Mouse (Mus musculus): ENCODE results near the gene Rnf144b. TPM values are rescaled to one million over a fixed set of nuclear protein-coding genes. Genes with fewer than 3 reads are reported as not detected.

Gene Rnf144b
- polyA plus RNA-seq, 1 experiment = 2.4 TPM

DNA sequence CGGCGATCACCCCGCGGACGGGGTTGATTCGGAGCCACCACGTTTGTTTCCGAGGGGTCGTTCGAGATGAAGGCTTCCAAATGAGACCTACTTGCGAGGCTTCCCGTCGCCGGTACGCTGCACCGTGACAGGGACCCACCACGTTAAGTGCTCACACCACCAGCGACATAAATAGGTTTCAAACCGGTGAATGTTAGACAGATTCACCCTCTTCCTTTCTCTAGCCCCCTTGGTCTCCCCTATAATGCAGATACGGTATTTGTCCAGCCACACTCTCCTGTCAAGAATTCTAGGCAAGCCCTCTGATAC is 15.9 kb upstream of the Rnf144b start:
- Histone ChIP-seq H3K27me3 (ENCODE audit: control insufficient read depth, insufficient read depth, low read length) (no peaks in the 10 kb centered on the region), H3K27ac (ENCODE audit: insufficient read depth, low read depth, low read length) (no peak overlapping the region; the same call in 1 of the 2 replicates), H3K4me1 (ENCODE audit: control insufficient read depth, insufficient read depth, insufficient read length, low read length) (peaks cover 6% of the 10 kb centered on the region; the same call in 1 of the 2 replicates), H3K4me3 (ENCODE audit: low read depth, low read length) (peak overlapping the region; percentile 78), H3K36me3 (ENCODE audit: control insufficient read depth, insufficient read depth, low read length) (peaks cover 5% of the 10 kb centered on the region)
- WGBS = under 1% methylated on average over 20 of the region's 20 CpGs
- TF ChIP-seq CTCF (IDR thresholded peaks at IDR 0.05; ENCODE audit: extremely low read depth, insufficient read length, insufficient replicate concordance, low read depth, low read length) = no peak
- no peak for TF ChIP-seq POLR2A (IDR thresholded peaks at IDR 0.05; ENCODE audit: low read depth, low read length)

GRCm38 (mm10) chr13:47109239-47109638 is 13.2 kb upstream of the Rnf144b start:
- no peak overlapping the region for H3K27ac ChIP-seq (ENCODE audit: insufficient read depth, low read depth, low read length)
- H3K4me3 ChIP-seq (ENCODE audit: low read depth, low read length) = no peak overlapping the region
- H3K4me1 ChIP-seq (ENCODE audit: control insufficient read depth, insufficient read depth, insufficient read length, low read length) = peaks cover 2% of the 10 kb centered on the region; the same call in 1 of the 2 replicates
- WGBS = 59% methylated on average over 2 of the region's 2 CpGs
- H3K27me3 ChIP-seq (ENCODE audit: control insufficient read depth, insufficient read depth, low read length) = no peaks in the 10 kb centered on the region
- no peaks in the 10 kb centered on the region for H3K36me3 ChIP-seq (ENCODE audit: control insufficient read depth, insufficient read depth, low read length)
- TF ChIP-seq POLR2A (IDR thresholded peaks at IDR 0.05; ENCODE audit: low read depth, low read length) (no peak), CTCF (IDR thresholded peaks at IDR 0.05; ENCODE audit: extremely low read depth, insufficient read length, insufficient replicate concordance, low read depth, low read length) (no peak)

GRCm38 (mm10) chr13:47111185-47111584 is 11.3 kb upstream of the Rnf144b start:
- TF ChIP-seq POLR2A (IDR thresholded peaks at IDR 0.05; ENCODE audit: low read depth, low read length) = no peak
- no peak for TF ChIP-seq CTCF (IDR thresholded peaks at IDR 0.05; ENCODE audit: extremely low read depth, insufficient read length, insufficient replicate concordance, low read depth, low read length)
- H3K27ac ChIP-seq (ENCODE audit: insufficient read depth, low read depth, low read length) = no peak overlapping the region
- H3K36me3 ChIP-seq (ENCODE audit: control insufficient read depth, insufficient read depth, low read length) = no peaks in the 10 kb centered on the region
- no peaks in the 10 kb centered on the region for H3K27me3 ChIP-seq (ENCODE audit: control insufficient read depth, insufficient read depth, low read length)
- 85% methylated on average over 3 of the region's 3 CpGs for WGBS
- no peaks in the 10 kb centered on the region for H3K4me1 ChIP-seq (ENCODE audit: control insufficient read depth, insufficient read depth, insufficient read length, low read length)
- H3K4me3 ChIP-seq (ENCODE audit: low read depth, low read length) = no peak overlapping the region

DNA sequence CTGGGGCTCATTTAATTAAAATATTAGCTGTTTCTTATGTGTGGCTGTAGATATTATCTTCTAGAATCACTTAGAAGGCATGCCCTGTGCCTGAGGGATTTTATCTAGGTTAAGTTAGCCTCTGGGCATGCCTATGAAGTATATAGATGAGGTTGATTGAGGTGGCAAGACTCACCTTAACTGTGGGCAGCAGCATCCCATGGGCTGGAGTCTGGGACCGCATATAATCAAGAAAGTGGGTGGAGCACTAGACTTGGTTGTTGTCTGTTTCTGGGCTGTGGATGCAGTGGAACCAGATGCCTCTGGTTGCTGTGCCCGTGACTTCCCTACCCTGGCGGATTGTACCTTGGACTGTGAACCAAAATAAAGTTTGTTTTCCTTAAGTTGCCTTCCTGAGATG is 10.4 kb upstream of the Rnf144b start:
- Histone ChIP-seq H3K27me3 (ENCODE audit: control insufficient read depth, insufficient read depth, low read length) (no peaks in the 10 kb centered on the region), H3K4me1 (ENCODE audit: control insufficient read depth, insufficient read depth, insufficient read length, low read length) (no peaks in the 10 kb centered on the region), H3K27ac (ENCODE audit: insufficient read depth, low read depth, low read length) (no peak overlapping the region), H3K36me3 (ENCODE audit: control insufficient read depth, insufficient read depth, low read length) (no peaks in the 10 kb centered on the region), H3K4me3 (ENCODE audit: low read depth, low read length) (no peak overlapping the region)
- WGBS = 55% methylated on average over 3 of the region's 3 CpGs
- TF ChIP-seq POLR2A (IDR thresholded peaks at IDR 0.05; ENCODE audit: low read depth, low read length) = no peak
- TF ChIP-seq CTCF (IDR thresholded peaks at IDR 0.05; ENCODE audit: extremely low read depth, insufficient read length, insufficient replicate concordance, low read depth, low read length) = no peak

DNA sequence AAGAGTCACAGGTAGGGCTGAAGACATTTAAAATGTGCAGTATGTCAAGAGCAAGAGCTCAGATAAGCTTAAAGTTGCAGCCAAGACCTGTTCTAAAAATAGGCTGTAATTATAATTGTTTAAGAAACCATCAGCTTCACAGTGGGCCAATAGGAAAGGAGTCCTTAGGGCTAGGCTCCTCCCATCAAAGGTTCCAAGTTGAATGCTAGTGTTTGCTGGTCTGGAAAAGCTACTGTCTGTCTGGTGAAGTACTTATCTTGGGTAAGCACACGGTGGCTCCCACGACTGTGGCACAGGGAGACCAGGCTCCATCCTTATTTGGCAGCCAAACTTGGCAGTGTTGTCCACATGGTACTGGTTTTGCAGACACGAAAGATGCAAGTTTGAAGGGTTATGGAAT is 9.5 kb upstream of the Rnf144b start:
- TF ChIP-seq CTCF (IDR thresholded peaks at IDR 0.05; ENCODE audit: extremely low read depth, insufficient read length, insufficient replicate concordance, low read depth, low read length) (no peak), POLR2A (IDR thresholded peaks at IDR 0.05; ENCODE audit: low read depth, low read length) (no peak)
- Histone ChIP-seq H3K27me3 (ENCODE audit: control insufficient read depth, insufficient read depth, low read length) (no peaks in the 10 kb centered on the region), H3K27ac (ENCODE audit: insufficient read depth, low read depth, low read length) (no peak overlapping the region), H3K4me1 (ENCODE audit: control insufficient read depth, insufficient read depth, insufficient read length, low read length) (no peaks in the 10 kb centered on the region), H3K36me3 (ENCODE audit: control insufficient read depth, insufficient read depth, low read length) (no peaks in the 10 kb centered on the region), H3K4me3 (ENCODE audit: low read depth, low read length) (no peak overlapping the region)
- WGBS = 49% methylated on average over 3 of the region's 3 CpGs

GRCm38 (mm10) chr13:47116000-47116399 is 6.5 kb upstream of the Rnf144b start:
- TF ChIP-seq POLR2A (IDR thresholded peaks at IDR 0.05; ENCODE audit: low read depth, low read length) = no peak
- no peak for TF ChIP-seq CTCF (IDR thresholded peaks at IDR 0.05; ENCODE audit: extremely low read depth, insufficient read length, insufficient replicate concordance, low read depth, low read length)
- Histone ChIP-seq H3K4me3 (ENCODE audit: low read depth, low read length) (no peak overlapping the region), H3K36me3 (ENCODE audit: control insufficient read depth, insufficient read depth, low read length) (no peaks in the 10 kb centered on the region), H3K27me3 (ENCODE audit: control insufficient read depth, insufficient read depth, low read length) (no peaks in the 10 kb centered on the region), H3K27ac (ENCODE audit: insufficient read depth, low read depth, low read length) (no peak overlapping the region), H3K4me1 (ENCODE audit: control insufficient read depth, insufficient read depth, insufficient read length, low read length) (no peaks in the 10 kb centered on the region)
- WGBS = 66% methylated on average over 3 of the region's 3 CpGs

- 53% methylated on average over 12 of the region's 12 CpGs for WGBS
- H3K36me3 ChIP-seq (ENCODE audit: control insufficient read depth, insufficient read depth, low read length) = no peaks in the 10 kb centered on the region
- TF ChIP-seq CTCF (IDR thresholded peaks at IDR 0.05; ENCODE audit: extremely low read depth, insufficient read length, insufficient replicate concordance, low read depth, low read length) = no peak
- no peak for TF ChIP-seq POLR2A (IDR thresholded peaks at IDR 0.05; ENCODE audit: low read depth, low read length)
- H3K4me3 ChIP-seq (ENCODE audit: low read depth, low read length) = no peak overlapping the region
- H3K4me1 ChIP-seq (ENCODE audit: control insufficient read depth, insufficient read depth, insufficient read length, low read length) = peaks cover 7% of the 10 kb centered on the region
- no peak overlapping the region for H3K27ac ChIP-seq (ENCODE audit: insufficient read depth, low read depth, low read length)
- H3K27me3 ChIP-seq (ENCODE audit: control insufficient read depth, insufficient read depth, low read length) = peaks cover 12% of the 10 kb centered on the region; the same call in 1 of the 2 replicates
Observed at GRCm38 (mm10) chr13:47121333-47121889, 1.0 kb upstream of the Rnf144b start.
